Mouse (Mus musculus) ES-E14 (cell line): ENCODE results near the gene Tipin. TPM values are rescaled to one million over a fixed set of nuclear protein-coding genes. Genes with fewer than 3 reads are reported as not detected.

Source experiments
- DNase-seq: peaks from one replicate; pipeline ENCODE4 v3.0.0-alpha.2; 2013; ENCODE audit warnings: low read depth, low spot score
- H3K27ac ChIP-seq: 2 replicates; pipeline ENCODE4 v1.5.1; 2012; ENCODE audit warnings: low read depth, mild to moderate bottlenecking, low read length, moderate library complexity, mixed read lengths; ENCODE audit not compliant: poor library complexity, insufficient read depth, severe bottlenecking
- H3K36me3 ChIP-seq: 2 replicates; pipeline ENCODE4 v1.6.1; 2012; ENCODE audit warnings: mild to moderate bottlenecking, low read length, moderate library complexity, mixed read lengths; ENCODE audit not compliant: control insufficient read depth, poor library complexity, insufficient read depth, severe bottlenecking
- H3K4me1 ChIP-seq, 2 experiments: fragments of 150-350 bp in 1 of 2; sonication (generic) in 1 of 2; 2 replicates each; pipeline ENCODE4 v1.6.1; 2012; ENCODE audit warnings: low read length in 2 of 2, mild to moderate bottlenecking in 1 of 2, mixed read lengths in 1 of 2; ENCODE audit not compliant: control insufficient read depth in 2 of 2, insufficient read depth in 2 of 2, poor library complexity in 1 of 2
- H3K4me3 ChIP-seq, 2 experiments: fragments of 150-350 bp in 1 of 2; sonication (generic) in 1 of 2; 2 replicates each; pipeline ENCODE4 v1.5.1; 2012; ENCODE audit warnings: low read length in 2 of 2, low read depth in 1 of 2, mild to moderate bottlenecking in 1 of 2, mixed read lengths in 1 of 2; ENCODE audit not compliant: insufficient read depth in 1 of 2, poor library complexity in 1 of 2, severe bottlenecking in 1 of 2
- H3K9ac ChIP-seq: 2 replicates; pipeline ENCODE4 v1.6.1; 2012; ENCODE audit warnings: low read depth, mild to moderate bottlenecking, low read length, mixed read lengths; ENCODE audit not compliant: poor library complexity, insufficient read depth, severe bottlenecking
- H3K9me3 ChIP-seq: fragments of 150-350 bp; sonication (generic); 2 replicates; pipeline ENCODE4 v1.6.1; 2012; ENCODE audit warnings: low read depth, mild to moderate bottlenecking, low read length; ENCODE audit not compliant: control insufficient read depth, insufficient read depth
- CHD2 ChIP-seq: IDR thresholded peaks from 2 replicates; pipeline ENCODE4 v1.6.1; 2014; ENCODE audit warnings: mild to moderate bottlenecking, low read depth, low read length, inconsistent platforms
- HCFC1 ChIP-seq: IDR thresholded peaks from 2 replicates; pipeline ENCODE4 v1.6.1; 2012; ENCODE audit warnings: low read length, inconsistent platforms, borderline replicate concordance; ENCODE audit not compliant: insufficient read depth
- MAFK ChIP-seq: IDR thresholded peaks from 2 replicates; pipeline ENCODE4 v1.6.1; 2014; ENCODE audit warnings: mild to moderate bottlenecking, low read depth, low read length, inconsistent platforms; ENCODE audit not compliant: insufficient read depth
- ZC3H11A ChIP-seq: IDR thresholded peaks from 2 replicates; pipeline ENCODE4 v1.6.1; 2012; ENCODE audit warnings: low read depth, mild to moderate bottlenecking, inconsistent platforms, low read length, borderline replicate concordance
- ZNF384 ChIP-seq: IDR thresholded peaks from 2 replicates; pipeline ENCODE4 v1.6.1; 2012; ENCODE audit warnings: low read depth, low read length, inconsistent platforms
- in situ Hi-C, 2 experiments: fragments of 600-800 bp; cut with MboI; formaldehyde crosslinking; loops; one replicate each; pipeline ENCODE4 v1.15.1; 2025; ENCODE audit warnings: low sequenced_read_pairs in 2 of 2, inconsistent platforms in 1 of 2; ENCODE audit not compliant: unreplicated experiment in 2 of 2
- total RNA-seq: library from RNA; depleted of rRNA; stranded (reverse); fragments of 300-350 nt; gene quantifications from 2 replicates; pipeline ENCODE4 v1.2.3, GENCODE M21; 2012

Tipin gene
- total RNA-seq, 1 experiment: 195 TPM

DNA sequence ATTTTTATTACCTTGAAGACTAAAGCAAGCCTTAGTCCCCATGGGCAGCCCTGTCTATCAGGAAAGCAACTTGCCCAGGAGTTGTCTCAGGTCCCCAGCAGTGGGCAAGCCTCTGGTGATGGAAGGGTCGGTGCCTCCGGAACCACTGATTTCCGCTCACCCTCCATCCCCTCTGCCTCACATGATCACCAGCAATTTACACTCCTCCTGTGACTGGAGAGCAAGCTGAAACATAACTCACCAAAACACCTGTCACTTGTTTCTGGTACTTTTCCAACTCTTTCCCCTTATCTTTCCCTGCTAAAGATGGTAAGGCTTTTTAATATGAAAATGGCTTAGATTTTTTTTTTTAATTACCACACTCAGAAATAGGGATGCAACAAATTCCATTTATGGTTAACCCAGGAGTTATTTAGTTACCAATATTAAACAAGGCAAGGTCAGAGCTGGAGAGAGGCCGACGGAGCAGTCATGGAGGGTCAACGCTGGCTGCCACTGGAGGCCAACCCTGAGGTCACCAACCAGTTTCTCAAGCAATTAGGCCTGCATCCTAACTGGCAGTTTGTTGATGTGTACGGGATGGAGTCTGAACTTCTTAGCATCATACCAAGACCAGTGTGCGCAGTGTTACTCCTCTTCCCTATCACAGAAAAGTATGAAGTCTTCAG, 46.5 kb upstream of the Tipin start, which contains the start of gene Uchl4:
TSS of gene Uchl4 (plus strand) at position 434 of the 668 bp plus-strand sequence.
- H3K9me3 ChIP-seq: no peaks in the 10 kb centered on the region
- DNase-seq: no peak
- H3K4me1 ChIP-seq: no peaks in the 10 kb centered on the region; a peak in 1 of 4 replicates
- no peaks in the 10 kb centered on the region; the same call in none of the 2 replicates for H3K36me3 ChIP-seq
- TF ChIP-seq CHD2: no peak
- no peak for TF ChIP-seq MAFK
- no peak for TF ChIP-seq ZC3H11A
- TF ChIP-seq HCFC1: no peak
- no peak for TF ChIP-seq ZNF384
- H3K4me3 ChIP-seq: no peak within 1 kb of the TSS
- no peak within 1 kb of the TSS for H3K9ac ChIP-seq
- no peak within 1 kb of the TSS for H3K27ac ChIP-seq
- in situ Hi-C loops: no loop called here

- H3K36me3 ChIP-seq: no peaks in the 10 kb centered on the region; the same call in none of the 2 replicates
- in situ Hi-C loops: no loop called here
- H3K9me3 ChIP-seq: no peaks in the 10 kb centered on the region
Observed at GRCm38 (mm10) chr9:64236056-64236455, 45.3 kb upstream of the Tipin start.

GRCm38 (mm10) chr9:64240116-64240515, 41.3 kb upstream of the Tipin start:
- Histone ChIP-seq H3K4me1 (peaks cover 2 to 13% of the 10 kb centered on the region in 2 experiments; a peak in 1 of 4 replicates), H3K36me3 (peaks cover 2% of the 10 kb centered on the region), H3K27ac (no peak overlapping the region), H3K4me3 (no peak overlapping the region), H3K9ac (no peak overlapping the region), H3K9me3 (no peaks in the 10 kb centered on the region)
- in situ Hi-C loops: no loop called here
- DNase-seq: no peak
- no peak for TF ChIP-seq MAFK
- TF ChIP-seq ZC3H11A: no peak
- TF ChIP-seq ZNF384: no peak
- no peak for TF ChIP-seq HCFC1
- TF ChIP-seq CHD2: no peak

More at GRCm38 (mm10) chr9:64236056-64236455, 45.3 kb upstream of the Tipin start:
- peaks cover 0 to 4% of the 10 kb centered on the region in 2 experiments; a peak in 2 of 4 replicates for H3K4me1 ChIP-seq
- no peak overlapping the region for H3K4me3 ChIP-seq
- TF ChIP-seq CHD2: no peak
- TF ChIP-seq ZC3H11A: no peak
- TF ChIP-seq HCFC1: no peak
- TF ChIP-seq MAFK: no peak
- no peak for TF ChIP-seq ZNF384
- DNase-seq: no peak
- no peak overlapping the region for H3K9ac ChIP-seq
- no peak overlapping the region for H3K27ac ChIP-seq

DNA sequence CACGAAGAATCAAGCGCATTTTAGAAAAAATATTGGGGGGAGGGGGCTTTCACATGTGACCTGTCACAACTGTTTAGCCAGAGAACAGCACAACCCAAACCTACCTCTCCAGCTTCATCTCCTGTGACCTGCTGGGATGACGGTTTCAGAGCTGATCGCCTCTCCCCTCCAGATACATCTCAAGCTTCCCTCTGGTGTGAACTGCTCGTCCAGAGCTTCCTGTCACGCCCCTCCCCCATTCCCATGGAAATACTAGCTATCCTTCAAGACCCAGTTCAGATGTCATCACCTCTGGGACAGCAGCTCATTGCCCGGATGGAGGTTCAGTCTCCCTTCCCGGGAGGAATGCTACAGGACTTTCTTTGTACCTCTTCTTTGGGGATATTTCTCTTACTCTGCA, 40.7 kb upstream of the Tipin start:
- H3K36me3 ChIP-seq: peaks cover 2% of the 10 kb centered on the region
- no peaks in the 10 kb centered on the region for H3K9me3 ChIP-seq
- TF ChIP-seq CHD2 (no peak), ZNF384 (no peak), MAFK (no peak), HCFC1 (no peak), ZC3H11A (no peak)
- peaks cover 2 to 13% of the 10 kb centered on the region in 2 experiments; a peak in 1 of 4 replicates for H3K4me1 ChIP-seq
- no peak overlapping the region for H3K9ac ChIP-seq
- no peak for DNase-seq
- in situ Hi-C loops: no loop called here
- H3K27ac ChIP-seq: no peak overlapping the region
- H3K4me3 ChIP-seq: no peak overlapping the region

DNA sequence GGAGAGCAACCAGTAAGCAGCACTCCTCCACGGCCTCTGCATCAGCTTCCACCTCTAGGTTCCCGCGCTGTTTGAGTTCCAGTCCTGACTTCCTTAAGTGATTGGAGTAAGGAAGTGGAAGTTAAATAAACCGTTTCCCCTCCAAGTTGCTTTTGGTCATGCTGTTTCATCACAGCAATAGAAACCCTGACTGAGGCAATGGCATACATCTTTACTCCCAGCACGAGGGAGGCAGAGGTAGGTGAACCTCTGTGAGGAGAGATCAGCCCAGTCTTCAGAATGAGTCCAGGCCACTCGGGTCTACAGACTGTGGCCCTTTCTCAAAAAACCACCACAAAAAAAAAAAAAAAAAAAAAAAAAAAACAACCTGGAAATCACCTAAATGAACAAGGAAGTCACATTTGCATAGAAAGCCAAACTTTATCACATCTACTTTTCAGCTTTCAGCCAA, 39.0 kb upstream of the Tipin start:
- H3K9me3 ChIP-seq: no peaks in the 10 kb centered on the region
- peaks cover 2 to 13% of the 10 kb centered on the region in 2 experiments; a peak in 1 of 4 replicates for H3K4me1 ChIP-seq
- in situ Hi-C loops: no loop called here
- H3K9ac ChIP-seq: no peak overlapping the region
- peaks cover 2% of the 10 kb centered on the region for H3K36me3 ChIP-seq
- DNase-seq: no peak
- no peak overlapping the region for H3K27ac ChIP-seq
- no peak overlapping the region for H3K4me3 ChIP-seq
- TF ChIP-seq HCFC1: no peak
- peak; percentile 54; the same call in 1 of the 2 replicates for TF ChIP-seq ZNF384
- no peak for TF ChIP-seq MAFK
- no peak for TF ChIP-seq CHD2
- no peak for TF ChIP-seq ZC3H11A
